Mouse (Mus musculus): ENCODE results near the gene Rnls. TPM values are rescaled to one million over a fixed set of nuclear protein-coding genes. Genes with fewer than 3 reads are reported as not detected.

Rnls gene
- not detected for polyA plus RNA-seq (2015; fragmentation: Illumina TruSeq; extraction: RNeasy Lipid Tissue Mini Kit (QIAGEN cat#74804); ENCODE audit: insufficient read depth, low read depth, low replicate concordance)

GRCm38 (mm10) chr19:33391651-33392382, at the start of gene Rnls:
Gene Rnls, minus strand, starts transcription at chr19:33392295.

Other genes starting within 250 kb of the Rnls start
- not detected for gene Lipo4, start 125.5 kb upstream of the Rnls start, polyA plus RNA-seq (2015; fragmentation: Illumina TruSeq; extraction: RNeasy Lipid Tissue Mini Kit (QIAGEN cat#74804); ENCODE audit: insufficient read depth, low read depth, low replicate concordance)
- not detected for gene Gm8978, start 233.0 kb upstream of the Rnls start, polyA plus RNA-seq (2015; fragmentation: Illumina TruSeq; extraction: RNeasy Lipid Tissue Mini Kit (QIAGEN cat#74804); ENCODE audit: insufficient read depth, low read depth, low replicate concordance)

Measured in pancreas, adult 10 weeks (tissue).